Mouse (Mus musculus): ENCODE measurements around the gene Gys2.
A peak's percentile ranks its signal among the peaks of the same experiment; 100 is the strongest.
"Not testable (repeated sequence)": the region's sequence is repeated elsewhere in the genome, so short reads cannot be mapped to it uniquely, and the experiment has no call there.

The Gys2 gene

GRCm38 (mm10) chr6:142472801-142473203 is at the start of gene Gys2:
Gene Gys2, minus strand, starts transcription at chr6:142473109.
- no peak for DNase-seq (ENCODE audit: low read depth in 1 of 2, low spot score in 2 of 2)

DNA sequence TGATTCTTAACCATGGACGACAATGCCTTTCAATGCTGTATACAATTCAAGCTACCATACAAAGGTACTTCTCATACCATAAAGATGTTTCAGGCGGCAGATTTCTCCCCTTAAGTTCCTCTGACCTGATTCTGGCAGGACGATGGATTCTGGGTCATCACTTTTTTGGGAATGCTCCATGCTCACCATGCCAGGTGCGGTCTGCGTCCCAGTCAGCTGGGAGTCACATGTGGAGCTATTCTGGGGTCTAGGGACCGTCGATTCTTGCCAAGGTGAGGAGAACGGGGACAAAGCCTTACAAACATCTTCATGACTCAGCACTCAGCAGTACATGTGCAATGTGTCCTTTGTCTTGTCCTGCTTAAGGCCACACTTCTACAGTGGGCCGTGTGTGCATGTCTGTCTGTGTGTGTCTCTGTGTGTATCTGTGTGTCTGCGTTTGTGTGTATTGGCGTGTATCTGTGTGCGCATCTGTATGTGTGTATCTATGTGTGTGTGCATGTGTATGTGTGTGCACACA is 48.7 kb upstream of the Gys2 start:
- DNase-seq (ENCODE audit: low read depth in 1 of 2, low spot score in 2 of 2): no peak

GRCm38 (mm10) chr6:142519110-142519509 is 46.2 kb upstream of the Gys2 start:
- DNase-seq (ENCODE audit: low read depth in 1 of 2, low spot score in 2 of 2): no peak

- DNase-seq (ENCODE audit: low read depth in 1 of 2, low spot score in 2 of 2): not testable (repeated sequence)
These were observed 42.5 kb upstream of the Gys2 start for GRCm38 (mm10) chr6:142515379-142515778.

DNA sequence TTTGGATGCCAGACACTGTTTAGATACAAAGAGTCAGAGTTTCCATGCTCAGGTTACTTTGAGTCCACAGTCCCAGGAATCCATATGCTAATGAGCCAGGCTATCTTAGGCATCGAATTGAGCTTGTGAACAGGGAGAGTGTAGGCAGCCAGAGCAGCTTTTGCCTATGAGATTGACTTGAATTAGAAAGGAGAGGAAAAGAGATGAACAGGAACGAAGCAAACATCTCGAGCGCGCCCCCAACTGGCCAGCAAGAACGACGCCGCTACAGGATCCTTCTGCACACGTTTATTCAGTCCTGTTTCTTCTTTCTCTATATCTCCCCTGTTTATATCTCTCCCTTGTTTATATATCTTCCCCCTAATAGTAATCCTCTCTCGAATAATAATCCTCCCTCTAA is 42.0 kb upstream of the Gys2 start:
- no peak for DNase-seq (ENCODE audit: low read depth in 1 of 2, low spot score in 2 of 2)

DNA sequence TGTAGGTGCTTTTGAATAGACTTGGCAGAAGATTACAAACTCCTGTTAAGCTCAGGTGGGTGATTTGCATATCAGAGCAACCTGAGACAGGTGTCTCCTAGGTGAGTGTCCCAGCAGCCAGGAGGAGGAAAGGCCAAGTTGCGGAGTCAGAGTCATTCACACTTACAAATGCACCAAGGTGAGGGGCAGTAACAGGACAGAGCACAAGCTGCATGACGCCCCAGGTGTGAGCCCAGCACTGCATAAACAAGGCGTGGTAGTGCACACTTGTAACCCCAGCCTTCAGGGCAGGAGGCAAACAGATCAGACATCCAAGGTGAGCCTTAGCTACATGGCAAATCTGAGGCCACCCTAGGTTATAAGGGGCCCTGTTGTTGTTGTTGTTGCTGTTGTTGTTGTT is 40.0 kb upstream of the Gys2 start:
- no peak for DNase-seq (ENCODE audit: low read depth in 1 of 2, low spot score in 2 of 2)

DNA sequence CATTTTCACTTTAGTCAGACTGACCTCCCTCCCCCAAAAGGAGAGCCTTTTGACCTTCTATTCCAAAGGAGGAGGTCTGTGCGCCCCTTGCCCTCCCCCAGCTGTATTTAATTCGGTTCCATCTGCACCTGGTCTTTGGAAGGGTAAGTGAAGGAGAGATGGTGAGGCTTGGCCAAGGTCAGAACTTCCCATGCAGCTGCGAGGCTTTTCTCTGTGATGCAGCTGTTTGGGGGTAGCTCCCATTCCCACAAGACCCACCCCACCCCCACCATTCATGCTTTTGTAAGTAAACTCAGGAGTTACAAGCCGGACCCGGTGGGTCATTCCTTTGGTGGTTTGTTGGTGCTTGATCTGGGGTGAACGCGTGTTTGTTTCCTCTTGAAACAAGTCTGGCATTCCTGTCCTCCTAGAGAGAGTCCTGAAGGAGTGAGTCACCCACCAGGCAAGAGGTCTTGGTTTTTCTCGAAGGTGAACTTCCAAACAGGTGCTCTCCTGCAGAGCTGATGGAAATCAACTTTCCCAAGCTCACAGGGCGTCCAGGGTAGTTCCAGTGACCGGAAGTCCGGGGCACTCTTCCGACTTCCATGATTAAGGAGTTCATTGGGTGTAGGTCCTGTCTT is 38.7 kb upstream of the Gys2 start:
- no peak for DNase-seq (ENCODE audit: low read depth in 1 of 2, low spot score in 2 of 2)

DNA sequence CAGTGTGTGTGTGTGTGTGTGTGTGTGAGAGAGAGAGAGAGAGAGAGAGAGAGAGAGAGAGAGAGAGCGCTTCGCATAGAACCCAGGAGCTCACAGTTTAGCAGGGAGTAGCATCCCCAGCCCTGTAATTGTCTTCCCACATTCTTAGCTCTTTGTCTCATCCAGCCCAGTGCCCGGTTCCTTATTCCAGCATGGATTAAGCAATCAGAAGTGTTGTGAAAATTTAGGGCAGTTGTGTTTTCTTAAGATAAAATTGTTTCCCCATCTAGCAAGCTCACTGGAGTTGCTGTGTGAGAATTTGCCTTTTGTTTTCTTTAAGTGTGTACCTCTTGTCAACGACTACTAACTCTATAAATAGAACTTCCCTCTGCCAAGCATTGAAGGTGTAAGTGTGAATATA is 35.8 kb upstream of the Gys2 start:
- peak in 1 of 2 experiments; percentile 39 for DNase-seq (ENCODE audit: low read depth in 1 of 2, low spot score in 2 of 2)

DNA sequence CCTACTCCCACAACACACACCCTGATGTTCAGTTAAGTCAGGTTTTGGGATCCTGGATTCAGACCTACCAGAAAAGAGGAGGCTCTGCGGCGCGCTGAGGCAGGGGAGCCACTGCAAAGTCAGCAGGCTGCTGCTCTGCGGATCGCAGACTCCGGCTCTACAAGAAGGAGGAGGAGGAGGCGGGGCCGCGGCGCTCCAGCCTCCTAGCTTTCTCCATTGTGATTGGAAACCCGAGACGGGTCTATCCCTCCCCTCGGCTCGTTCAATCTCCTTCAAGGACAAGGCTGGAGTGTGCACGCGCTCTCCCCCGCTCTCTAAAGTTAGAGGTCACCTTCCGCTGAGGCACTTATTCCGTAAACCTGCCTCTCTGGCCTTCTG is 34.9 kb upstream of the Gys2 start, which contains the start of gene Ldhb:
Gene Ldhb (minus strand): TSS at position 173 of the 378 bp plus-strand sequence.
- peak; percentile 33 to 35 for DNase-seq (ENCODE audit: low read depth in 1 of 2, low spot score in 2 of 2)

DNA sequence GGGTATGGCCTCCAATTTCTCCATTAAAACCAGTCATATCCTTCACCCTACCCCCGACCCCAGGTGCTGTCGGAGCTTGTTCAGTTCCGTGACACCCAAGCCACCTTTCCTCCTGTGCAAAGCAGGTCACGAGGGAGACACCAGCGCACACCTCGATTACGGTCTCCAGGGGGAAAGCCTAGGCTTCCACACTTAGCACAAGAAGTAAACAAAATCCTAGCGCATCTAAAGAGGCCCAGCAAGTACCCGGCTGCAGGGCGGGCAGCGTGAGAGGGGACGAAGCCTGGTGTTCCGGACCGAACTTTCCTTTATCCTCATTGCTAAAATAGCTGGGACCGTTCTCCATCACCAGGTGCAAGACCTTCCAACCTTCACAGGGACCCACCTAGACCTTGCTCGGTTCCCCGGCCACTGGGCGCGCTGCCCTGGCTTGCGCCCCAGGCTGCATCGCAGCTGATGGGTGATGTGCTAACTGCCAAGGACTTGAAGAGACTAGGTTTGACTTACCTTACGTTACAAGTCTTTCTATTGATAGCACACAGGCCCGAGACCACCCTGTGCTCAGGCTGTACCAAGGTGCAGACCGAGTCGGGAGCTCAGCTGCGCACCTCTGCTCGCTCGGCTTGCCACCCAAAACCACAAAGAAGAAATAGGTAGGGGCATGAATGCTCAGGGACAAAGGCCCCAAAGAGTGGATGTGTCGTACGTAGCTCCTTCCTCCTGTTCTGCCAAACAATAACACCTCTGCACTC is 34.3 kb upstream of the Gys2 start:
- DNase-seq (ENCODE audit: low read depth in 1 of 2, low spot score in 2 of 2): no peak

DNA sequence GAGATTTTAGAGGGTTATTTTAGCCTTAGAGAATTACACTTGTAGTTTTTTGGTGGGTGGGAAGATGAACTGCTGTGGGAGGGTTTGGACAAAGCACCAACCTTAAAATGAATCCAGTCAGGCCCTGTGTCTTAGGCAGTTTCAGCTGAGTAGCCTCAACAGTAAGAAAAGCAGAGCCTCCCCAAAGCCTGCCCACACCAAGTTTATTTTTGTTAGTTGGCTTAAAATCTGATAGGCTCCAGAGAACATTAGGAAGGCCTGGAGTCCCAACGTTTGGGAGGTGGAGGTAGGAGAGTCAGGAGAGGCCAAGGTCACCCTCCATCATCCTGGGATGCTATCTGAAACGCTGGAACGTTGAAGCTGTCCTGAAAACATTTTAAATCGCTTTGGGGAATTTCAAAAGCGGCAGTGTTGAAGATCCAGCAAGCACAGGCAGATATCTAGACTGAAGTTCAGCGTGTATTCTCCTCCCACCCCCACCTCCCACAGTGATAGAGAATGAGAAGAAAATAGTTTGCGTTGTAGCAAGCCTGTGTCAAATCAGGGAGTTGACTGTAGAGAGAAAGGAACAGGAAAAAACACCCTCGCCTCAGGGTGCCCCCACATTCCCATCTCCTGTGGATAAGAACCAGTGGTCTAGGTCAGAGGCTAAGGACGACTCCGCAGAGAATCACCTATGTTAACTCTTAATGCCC is 33.6 kb upstream of the Gys2 start:
- DNase-seq (ENCODE audit: low read depth in 1 of 2, low spot score in 2 of 2): no peak

- no peak for DNase-seq (ENCODE audit: low read depth in 1 of 2, low spot score in 2 of 2)
These were observed 30.7 kb upstream of the Gys2 start for GRCm38 (mm10) chr6:142503601-142504000.

DNA sequence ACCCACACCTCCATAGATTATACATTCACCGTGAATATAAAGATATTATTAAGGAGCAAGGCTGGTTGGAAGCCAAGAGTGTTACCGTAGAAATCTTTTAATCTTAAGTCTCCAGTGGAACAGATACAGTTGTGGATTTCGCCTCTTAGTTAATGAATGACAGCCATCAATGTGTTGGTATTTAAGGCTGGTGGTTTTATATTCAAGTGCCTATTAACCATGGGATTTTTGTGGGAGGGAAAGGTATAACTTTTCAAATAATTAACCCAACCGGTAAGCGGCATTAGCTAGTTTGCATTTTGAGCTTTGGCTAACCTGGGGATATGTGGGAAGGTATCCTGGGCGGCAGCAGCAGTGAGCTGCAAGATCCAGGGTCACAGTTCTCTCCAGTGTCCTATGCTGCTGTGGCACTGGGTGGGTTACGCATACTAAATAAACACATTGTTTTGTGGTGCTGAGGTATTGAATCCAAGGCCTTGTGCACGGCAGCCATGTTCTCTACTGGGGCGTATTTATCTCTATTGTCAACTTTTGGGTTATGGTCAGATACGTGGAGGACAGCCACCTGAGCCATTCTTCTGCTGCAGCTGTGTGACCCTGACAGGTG is 29.7 kb upstream of the Gys2 start:
- DNase-seq (ENCODE audit: low read depth in 1 of 2, low spot score in 2 of 2): no peak

GRCm38 (mm10) chr6:142490114-142490513 is 17.2 kb upstream of the Gys2 start:
- not testable (repeated sequence) for DNase-seq (ENCODE audit: low read depth in 1 of 2, low spot score in 2 of 2)

GRCm38 (mm10) chr6:142487638-142488037 is 14.7 kb upstream of the Gys2 start:
- no peak for DNase-seq (ENCODE audit: low read depth in 1 of 2, low spot score in 2 of 2)

- DNase-seq (ENCODE audit: low read depth in 1 of 2, low spot score in 2 of 2): no peak
These were observed 12.7 kb upstream of the Gys2 start for GRCm38 (mm10) chr6:142485478-142486123.

- DNase-seq (ENCODE audit: low read depth in 1 of 2, low spot score in 2 of 2): no peak
These were observed 4.3 kb upstream of the Gys2 start for GRCm38 (mm10) chr6:142477239-142477638.

- DNase-seq (ENCODE audit: low read depth in 1 of 2, low spot score in 2 of 2): no peak
These were observed 1.8 kb downstream of the Gys2 start for GRCm38 (mm10) chr6:142471141-142471540.

- DNase-seq (ENCODE audit: low read depth in 1 of 2, low spot score in 2 of 2): no peak
These were observed 3.3 kb downstream of the Gys2 start for GRCm38 (mm10) chr6:142469602-142470001.

- DNase-seq (ENCODE audit: low read depth in 1 of 2, low spot score in 2 of 2): no peak
These were observed 10.7 kb downstream of the Gys2 start for GRCm38 (mm10) chr6:142462194-142462593.
